Mouse (Mus musculus) liver, embryonic 16.5 days (tissue): ENCODE measurements around the gene Ip6k3. TPM values are rescaled to one million over a fixed set of nuclear protein-coding genes. Genes with fewer than 3 reads are reported as not detected.
A peak's percentile ranks its signal among the peaks of the same experiment; 100 is the strongest.

Source experiments
- ATAC-seq: fragments of 200-750 bp; cut with Nextera tagmentation; 2 replicates; pipeline ENCODE4 v1.8.0; 2017; ENCODE audit warnings: low read depth, mild to moderate bottlenecking, moderate number of reproducible peaks, moderate library complexity
- H3K27ac ChIP-seq: fragments of 300-500 bp; sonication (generic); 2 replicates; pipeline ENCODE4 v1.5.1; 2014; ENCODE audit warnings: mild to moderate bottlenecking, low read length
- H3K27me3 ChIP-seq: fragments of 300-500 bp; sonication (generic); 2 replicates; pipeline ENCODE4 v1.6.1; 2014; ENCODE audit warnings: low read depth, low read length, mixed read lengths; ENCODE audit not compliant: control insufficient read depth, insufficient read depth
- H3K36me3 ChIP-seq: fragments of 300-500 bp; sonication (generic); 2 replicates; pipeline ENCODE4 v1.6.1; 2014; ENCODE audit warnings: mild to moderate bottlenecking; ENCODE audit not compliant: control insufficient read depth, insufficient read depth
- H3K4me1 ChIP-seq: fragments of 300-500 bp; sonication (generic); 2 replicates; pipeline ENCODE4 v1.6.1; 2014; ENCODE audit warnings: low read depth, low read length, mixed read lengths; ENCODE audit not compliant: control insufficient read depth
- H3K4me2 ChIP-seq: fragments of 300-500 bp; sonication (generic); 2 replicates; pipeline ENCODE4 v1.6.1; 2014; ENCODE audit warnings: low read depth, low read length, mixed read lengths
- H3K4me3 ChIP-seq: fragments of 300-500 bp; sonication (generic); 2 replicates; pipeline ENCODE4 v1.5.1; 2014; ENCODE audit warnings: low read depth, mild to moderate bottlenecking, low read length
- H3K9ac ChIP-seq: fragments of 300-500 bp; sonication (generic); 2 replicates; pipeline ENCODE4 v1.6.1; 2014; ENCODE audit warnings: low read depth, low read length
- H3K9me3 ChIP-seq: fragments of 300-500 bp; sonication (generic); replicated peaks from 2 replicates; pipeline ENCODE4 v1.6.1; 2016; ENCODE audit warnings: low read length; ENCODE audit not compliant: control insufficient read depth
- WGBS: fragments of 180-500 bp; shearing (Covaris S2); extraction: QIAGEN DNeasy Blood & Tissue Kit; methylation state at CpG from one replicate; pipeline ENCODE4 v1.1.7; 2014; ENCODE audit not compliant: insufficient replicate concordance; 5-methylcytosine and 5-hydroxymethylcytosine counted together
- polyA plus RNA-seq: library from polyadenylated mRNA; unstranded; fragments of >200 nt; fragmentation: Nextera tagmentation; extraction: Ambion mirVana; gene quantifications from 2 replicates; pipeline ENCODE4 v1.2.1, GENCODE M21; 2015

Ip6k3 gene
- polyA plus RNA-seq, 1 experiment from 2014 or later = 0.28 TPM

- Histone ChIP-seq H3K9me3 (no peaks in the 10 kb centered on the region), H3K4me3 (no peak overlapping the region), H3K9ac (no peak overlapping the region), H3K36me3 (peaks cover 3% of the 10 kb centered on the region; the same call in 1 of the 2 replicates), H3K27ac (no peak overlapping the region), H3K4me1 (peaks cover 18% of the 10 kb centered on the region), H3K4me2 (no peak overlapping the region), H3K27me3 (no peaks in the 10 kb centered on the region)
- WGBS = 34% methylated on average over 12 of the region's 12 CpGs
- no peak for ATAC-seq
Measured at GRCm38 (mm10) chr17:27125185-27125584, 42.4 kb downstream of the Ip6k3 start.

- Histone ChIP-seq H3K4me2 (no peak overlapping the region), H3K9me3 (no peaks in the 10 kb centered on the region), H3K27me3 (no peaks in the 10 kb centered on the region), H3K4me1 (peaks cover 15% of the 10 kb centered on the region), H3K9ac (no peak overlapping the region), H3K36me3 (peaks cover 3% of the 10 kb centered on the region; the same call in 1 of the 2 replicates), H3K4me3 (no peak overlapping the region), H3K27ac (peak overlapping the region; percentile 41)
- ATAC-seq = peak; percentile 74
- 75% methylated on average over 7 of the region's 7 CpGs for WGBS
Measured at GRCm38 (mm10) chr17:27123813-27124375, 43.7 kb downstream of the Ip6k3 start.

- no peak for ATAC-seq
- no peaks in the 10 kb centered on the region for H3K9me3 ChIP-seq
- H3K27ac ChIP-seq = no peak overlapping the region
- peaks cover 15% of the 10 kb centered on the region for H3K4me1 ChIP-seq
- no peaks in the 10 kb centered on the region for H3K27me3 ChIP-seq
- peaks cover 3% of the 10 kb centered on the region; the same call in 1 of the 2 replicates for H3K36me3 ChIP-seq
- H3K4me2 ChIP-seq = no peak overlapping the region
- H3K9ac ChIP-seq = no peak overlapping the region
- 46% methylated on average over 2 of the region's 2 CpGs for WGBS
- H3K4me3 ChIP-seq = no peak overlapping the region
Measured at GRCm38 (mm10) chr17:27123103-27123502, 44.5 kb downstream of the Ip6k3 start.

- WGBS = 73% methylated on average over 11 of the region's 11 CpGs
- H3K9me3 ChIP-seq = no peaks in the 10 kb centered on the region
- no peak for ATAC-seq
- H3K27me3 ChIP-seq = no peaks in the 10 kb centered on the region
- H3K36me3 ChIP-seq = peaks cover 3% of the 10 kb centered on the region; the same call in 1 of the 2 replicates
- no peak overlapping the region for H3K27ac ChIP-seq
- H3K4me1 ChIP-seq = peaks cover 15% of the 10 kb centered on the region
- H3K9ac ChIP-seq = no peak overlapping the region
- H3K4me3 ChIP-seq = no peak overlapping the region
- no peak overlapping the region for H3K4me2 ChIP-seq
Measured at GRCm38 (mm10) chr17:27122701-27123100, 44.9 kb downstream of the Ip6k3 start.

GRCm38 (mm10) chr17:27121781-27122180 is 45.8 kb downstream of the Ip6k3 start:
- peak overlapping the region; percentile 45; the same call in 1 of the 2 replicates for H3K27ac ChIP-seq
- peak; percentile 78 for ATAC-seq
- 64% methylated on average over 7 of the region's 7 CpGs for WGBS
- no peaks in the 10 kb centered on the region for H3K27me3 ChIP-seq
- no peak overlapping the region for H3K9ac ChIP-seq
- no peak overlapping the region for H3K4me2 ChIP-seq
- H3K4me1 ChIP-seq = peaks cover 15% of the 10 kb centered on the region
- H3K36me3 ChIP-seq = peaks cover 3% of the 10 kb centered on the region; the same call in 1 of the 2 replicates
- no peak overlapping the region for H3K4me3 ChIP-seq
- no peaks in the 10 kb centered on the region for H3K9me3 ChIP-seq

GRCm38 (mm10) chr17:27121266-27121665 is 46.3 kb downstream of the Ip6k3 start:
- H3K9me3 ChIP-seq = no peaks in the 10 kb centered on the region
- no peak overlapping the region for H3K4me3 ChIP-seq
- H3K4me2 ChIP-seq = no peak overlapping the region
- peaks cover 15% of the 10 kb centered on the region for H3K4me1 ChIP-seq
- no peak overlapping the region for H3K9ac ChIP-seq
- no peaks in the 10 kb centered on the region for H3K27me3 ChIP-seq
- peaks cover 3% of the 10 kb centered on the region; the same call in 1 of the 2 replicates for H3K36me3 ChIP-seq
- no peak overlapping the region for H3K27ac ChIP-seq
- no peak for ATAC-seq
- 70% methylated on average over 14 of the region's 14 CpGs for WGBS

GRCm38 (mm10) chr17:27120561-27121024 is 47.0 kb downstream of the Ip6k3 start:
- Histone ChIP-seq H3K4me3 (no peak overlapping the region), H3K4me2 (no peak overlapping the region), H3K9ac (no peak overlapping the region), H3K27me3 (no peaks in the 10 kb centered on the region), H3K9me3 (no peaks in the 10 kb centered on the region), H3K27ac (no peak overlapping the region), H3K36me3 (peaks cover 3% of the 10 kb centered on the region; the same call in 1 of the 2 replicates), H3K4me1 (peaks cover 15% of the 10 kb centered on the region)
- no peak for ATAC-seq
- WGBS = 28% methylated on average over 18 of the region's 18 CpGs

GRCm38 (mm10) chr17:27119954-27120353 is 47.6 kb downstream of the Ip6k3 start:
- Histone ChIP-seq H3K9me3 (no peaks in the 10 kb centered on the region), H3K27me3 (no peaks in the 10 kb centered on the region), H3K4me1 (peaks cover 15% of the 10 kb centered on the region), H3K4me2 (no peak overlapping the region), H3K4me3 (no peak overlapping the region), H3K36me3 (peaks cover 3% of the 10 kb centered on the region; the same call in 1 of the 2 replicates), H3K27ac (no peak overlapping the region), H3K9ac (no peak overlapping the region)
- 67% methylated on average over 8 of the region's 8 CpGs for WGBS
- no peak for ATAC-seq

- no peak for ATAC-seq
- Histone ChIP-seq H3K36me3 (peaks cover 3% of the 10 kb centered on the region; the same call in 1 of the 2 replicates), H3K4me3 (no peak overlapping the region), H3K9me3 (no peaks in the 10 kb centered on the region), H3K4me2 (no peak overlapping the region), H3K4me1 (peaks cover 15% of the 10 kb centered on the region), H3K27me3 (no peaks in the 10 kb centered on the region), H3K9ac (no peak overlapping the region), H3K27ac (no peak overlapping the region)
- WGBS = 77% methylated on average over 4 of the region's 4 CpGs
Measured at GRCm38 (mm10) chr17:27119540-27119895, 48.1 kb downstream of the Ip6k3 start.
